Mouse (Mus musculus): Measurements from ENCODE around the gene Kctd10. TPM values are rescaled to one million over a fixed set of nuclear protein-coding genes. Genes with fewer than 3 reads are reported as not detected.

Gene Kctd10
- polyA plus RNA-seq, 1 experiment from 2014 or later, result 86.4 TPM

DNA sequence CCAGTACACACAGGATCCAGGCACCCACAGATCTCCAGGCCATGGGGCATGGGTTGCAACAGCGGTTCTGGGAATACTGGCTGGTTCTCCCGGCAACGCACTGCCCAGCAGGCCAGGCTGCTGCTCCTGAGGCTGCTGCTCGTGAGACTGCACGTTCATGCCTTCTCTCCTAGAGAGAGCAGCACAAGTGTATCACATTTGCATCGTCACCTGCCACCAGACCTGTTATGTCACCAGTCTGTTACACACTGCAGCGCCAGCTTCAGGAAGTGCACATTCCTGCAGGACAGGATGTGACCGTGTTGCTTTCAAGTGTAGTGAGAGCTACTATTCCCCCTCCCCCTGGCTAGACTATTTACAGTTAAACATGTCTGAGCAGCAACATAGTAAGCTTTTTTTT is 36.5 kb upstream of the Kctd10 start:
- H3K36me3 ChIP-seq (ENCODE audit: control insufficient read depth, insufficient read depth, low read length), result peaks cover 8% of the 10 kb centered on the region; the same call in 1 of the 2 replicates
- H3K9ac ChIP-seq (ENCODE audit: low read length), result no peak overlapping the region
- ATAC-seq (replicated peaks; ENCODE audit: low FRiP score) (no peak), DNase-seq (ENCODE audit: low spot score) (no peak)
- H3K4me2 ChIP-seq (ENCODE audit: low read depth, low read length, severe bottlenecking), result no peak overlapping the region
- H3K4me3 ChIP-seq (ENCODE audit: low read depth, low read length), result no peak overlapping the region
- no peaks in the 10 kb centered on the region for H3K9me3 ChIP-seq (ENCODE audit: control insufficient read depth, low read length)
- no peaks in the 10 kb centered on the region for H3K4me1 ChIP-seq (replicated peaks; ENCODE audit: control insufficient read depth, insufficient read depth, low read length)
- 90% methylated on average over 8 of the region's 8 CpGs for WGBS
- H3K27me3 ChIP-seq (ENCODE audit: control insufficient read depth, insufficient read depth, low read length), result no peaks in the 10 kb centered on the region
- H3K27ac ChIP-seq (ENCODE audit: low read depth, low read length), result no peak overlapping the region

DNA sequence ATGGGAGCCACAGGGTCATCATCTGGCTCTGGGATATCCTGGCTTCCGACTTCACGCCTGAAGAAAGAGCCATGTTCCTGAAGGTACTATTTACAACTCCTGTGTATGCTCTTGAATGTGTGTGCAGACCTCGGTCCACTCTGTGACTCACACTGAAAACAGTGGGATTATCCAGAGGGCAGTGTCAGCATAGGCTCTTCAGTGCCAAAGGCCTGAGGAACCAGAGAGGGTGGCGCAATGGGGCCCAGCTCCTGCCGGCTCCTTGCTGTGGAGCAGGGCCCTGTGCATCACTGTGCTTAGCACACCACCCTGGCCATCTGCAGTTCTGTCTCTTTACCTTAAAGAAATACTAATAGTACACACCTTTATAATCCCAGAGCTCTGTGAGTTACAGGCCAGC is 35.3 kb upstream of the Kctd10 start:
- WGBS, result 93% methylated on average over 5 of the region's 5 CpGs
- H3K36me3 ChIP-seq (ENCODE audit: control insufficient read depth, insufficient read depth, low read length), result peaks cover 12% of the 10 kb centered on the region; the same call in 1 of the 2 replicates
- H3K27ac ChIP-seq (ENCODE audit: low read depth, low read length), result no peak overlapping the region

DNA sequence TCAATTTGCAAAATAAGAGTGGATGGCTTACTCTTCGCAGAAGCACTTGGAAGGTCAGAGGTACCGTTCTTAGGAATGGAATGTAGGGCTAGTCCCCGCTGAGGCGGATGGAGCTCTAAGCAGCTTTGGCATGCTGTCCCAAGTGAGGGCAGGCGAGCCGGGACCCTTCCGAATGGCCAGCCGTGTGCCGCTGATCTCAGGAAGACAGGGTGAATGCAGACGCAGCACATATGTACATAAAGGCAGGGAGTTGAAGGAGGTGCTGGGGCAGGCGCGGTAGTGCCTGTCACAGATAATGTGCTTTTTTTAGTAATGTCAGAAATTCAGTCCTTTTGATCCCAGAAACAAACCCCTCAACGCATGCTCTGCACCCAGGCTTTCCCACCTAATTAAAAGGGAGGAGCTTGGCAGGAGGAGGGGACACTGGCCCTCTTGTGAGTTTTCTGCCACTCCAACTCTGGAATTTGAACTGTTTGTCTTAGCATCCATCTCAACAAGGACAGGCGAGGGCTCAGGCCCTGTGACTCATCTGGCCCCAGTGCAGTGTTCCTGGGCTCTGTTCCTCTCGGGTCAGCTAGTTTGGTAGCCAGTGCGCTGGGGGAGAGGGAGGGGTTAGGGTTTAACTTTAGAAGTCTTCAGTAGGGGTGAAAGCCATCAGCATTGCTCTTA is 32.9 kb upstream of the Kctd10 start:
- H3K4me3 ChIP-seq (ENCODE audit: low read depth, low read length), result no peak overlapping the region
- no peaks in the 10 kb centered on the region for H3K4me1 ChIP-seq (replicated peaks; ENCODE audit: control insufficient read depth, insufficient read depth, low read length)
- ATAC-seq (replicated peaks; ENCODE audit: low FRiP score) (no peak), DNase-seq (ENCODE audit: low spot score) (no peak)
- no peak overlapping the region for H3K4me2 ChIP-seq (ENCODE audit: low read depth, low read length, severe bottlenecking)
- H3K27ac ChIP-seq (ENCODE audit: low read depth, low read length), result no peak overlapping the region
- 88% methylated on average over 16 of the region's 16 CpGs for WGBS
- H3K9me3 ChIP-seq (ENCODE audit: control insufficient read depth, low read length), result no peaks in the 10 kb centered on the region
- no peaks in the 10 kb centered on the region for H3K27me3 ChIP-seq (ENCODE audit: control insufficient read depth, insufficient read depth, low read length)
- peaks cover 15% of the 10 kb centered on the region; the same call in 1 of the 2 replicates for H3K36me3 ChIP-seq (ENCODE audit: control insufficient read depth, insufficient read depth, low read length)
- no peak overlapping the region for H3K9ac ChIP-seq (ENCODE audit: low read length)

More for the DNA sequence above, 35.3 kb upstream of the Kctd10 start:
- no peak for DNase-seq (ENCODE audit: low spot score)
- Histone ChIP-seq H3K4me2 (ENCODE audit: low read depth, low read length, severe bottlenecking) (no peak overlapping the region), H3K4me1 (replicated peaks; ENCODE audit: control insufficient read depth, insufficient read depth, low read length) (no peaks in the 10 kb centered on the region), H3K27me3 (ENCODE audit: control insufficient read depth, insufficient read depth, low read length) (no peaks in the 10 kb centered on the region), H3K9ac (ENCODE audit: low read length) (no peak overlapping the region), H3K9me3 (ENCODE audit: control insufficient read depth, low read length) (no peaks in the 10 kb centered on the region), H3K4me3 (ENCODE audit: low read depth, low read length) (no peak overlapping the region)
- ATAC-seq (replicated peaks; ENCODE audit: low FRiP score), result no peak

DNA sequence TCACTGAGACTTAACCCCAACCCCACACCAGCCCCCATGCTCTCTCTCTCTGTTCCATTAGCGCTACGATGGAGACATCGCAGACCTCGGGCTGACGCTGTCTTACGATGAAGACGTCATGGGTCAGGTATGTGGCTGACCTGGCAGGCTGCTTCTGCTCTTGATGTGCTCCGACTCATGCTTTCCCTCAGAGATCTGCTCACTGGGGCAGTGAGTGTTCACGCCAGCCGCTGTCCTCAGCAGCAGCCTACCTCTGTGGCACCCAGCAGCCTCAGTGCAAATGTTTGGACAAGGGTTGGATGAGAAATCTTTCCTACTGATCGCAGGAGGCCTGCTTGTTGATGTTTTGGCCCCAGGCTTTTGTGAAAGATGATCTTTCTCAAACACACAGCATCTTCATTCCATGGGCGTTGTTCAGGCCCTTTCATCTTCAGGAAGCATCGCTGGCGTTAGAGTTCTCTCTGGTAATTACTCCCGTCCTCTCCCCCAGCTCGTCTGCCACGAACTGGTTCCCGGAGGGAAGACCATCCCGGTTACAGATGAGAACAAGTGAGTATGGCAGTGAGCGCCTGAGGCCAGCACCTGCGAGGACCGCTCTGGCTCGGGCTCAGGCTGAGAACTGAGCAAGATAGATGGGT is 32.2 kb upstream of the Kctd10 start:
- DNase-seq (ENCODE audit: low spot score), result no peak
- H3K36me3 ChIP-seq (ENCODE audit: control insufficient read depth, insufficient read depth, low read length), result peaks cover 15% of the 10 kb centered on the region; the same call in 1 of the 2 replicates
- no peaks in the 10 kb centered on the region for H3K9me3 ChIP-seq (ENCODE audit: control insufficient read depth, low read length)
- WGBS, result 85% methylated on average over 23 of the region's 23 CpGs
- no peaks in the 10 kb centered on the region for H3K4me1 ChIP-seq (replicated peaks; ENCODE audit: control insufficient read depth, insufficient read depth, low read length)
- H3K4me3 ChIP-seq (ENCODE audit: low read depth, low read length), result no peak overlapping the region
- H3K4me2 ChIP-seq (ENCODE audit: low read depth, low read length, severe bottlenecking), result no peak overlapping the region
- no peak overlapping the region for H3K9ac ChIP-seq (ENCODE audit: low read length)
- no peaks in the 10 kb centered on the region for H3K27me3 ChIP-seq (ENCODE audit: control insufficient read depth, insufficient read depth, low read length)
- no peak overlapping the region for H3K27ac ChIP-seq (ENCODE audit: low read depth, low read length)
- no peak for ATAC-seq (replicated peaks; ENCODE audit: low FRiP score)

DNA sequence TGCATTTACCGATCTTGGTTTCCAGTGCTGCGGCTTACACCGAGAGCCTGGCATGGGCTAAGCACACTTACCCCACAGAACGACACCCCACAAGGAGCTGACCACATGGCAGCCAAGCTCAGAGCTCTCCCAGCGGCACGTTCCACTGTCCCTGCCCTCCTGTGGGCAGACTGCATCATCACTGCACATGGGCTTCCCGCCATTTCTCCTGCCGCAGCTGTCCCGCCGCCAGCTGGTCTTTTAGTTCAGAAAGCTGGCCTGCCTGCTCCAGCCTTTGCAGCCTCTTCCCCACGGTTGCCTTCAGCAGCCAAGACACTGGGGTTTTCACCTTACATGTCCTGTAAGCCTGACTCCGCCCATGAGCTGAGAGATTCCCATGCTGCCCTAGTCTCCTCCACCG is 30.1 kb upstream of the Kctd10 start:
- Histone ChIP-seq H3K4me1 (replicated peaks; ENCODE audit: control insufficient read depth, insufficient read depth, low read length) (no peaks in the 10 kb centered on the region), H3K27me3 (ENCODE audit: control insufficient read depth, insufficient read depth, low read length) (no peaks in the 10 kb centered on the region), H3K36me3 (ENCODE audit: control insufficient read depth, insufficient read depth, low read length) (peaks cover 13% of the 10 kb centered on the region; the same call in 1 of the 2 replicates), H3K4me2 (ENCODE audit: low read depth, low read length, severe bottlenecking) (no peak overlapping the region), H3K4me3 (ENCODE audit: low read depth, low read length) (no peak overlapping the region), H3K27ac (ENCODE audit: low read depth, low read length) (no peak overlapping the region), H3K9ac (ENCODE audit: low read length) (no peak overlapping the region), H3K9me3 (ENCODE audit: control insufficient read depth, low read length) (no peaks in the 10 kb centered on the region)
- no peak for ATAC-seq (replicated peaks; ENCODE audit: low FRiP score)
- WGBS, result 91% methylated on average over 13 of the region's 13 CpGs
- DNase-seq (ENCODE audit: low spot score), result no peak

DNA sequence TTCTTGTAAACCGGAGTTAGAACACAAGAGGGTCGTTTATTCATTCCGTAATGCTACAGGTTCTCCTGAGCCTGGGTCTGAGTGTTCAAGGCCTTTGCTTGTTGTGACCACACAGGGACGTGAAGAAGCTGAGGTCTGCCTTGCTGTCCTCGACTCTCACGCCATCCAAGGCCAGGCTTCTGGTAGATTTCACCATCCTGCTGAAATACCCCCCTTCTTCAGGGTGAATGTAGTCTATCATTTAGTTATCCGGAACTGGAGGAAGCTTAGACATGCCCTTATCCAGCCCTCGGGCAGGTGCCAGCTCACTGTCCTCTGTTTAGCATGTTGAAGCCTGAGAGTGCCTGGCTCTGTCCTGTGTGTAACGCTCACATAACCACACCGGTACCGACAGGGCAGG is 28.5 kb upstream of the Kctd10 start:
- Histone ChIP-seq H3K4me3 (ENCODE audit: low read depth, low read length) (no peak overlapping the region), H3K9me3 (ENCODE audit: control insufficient read depth, low read length) (no peaks in the 10 kb centered on the region), H3K27me3 (ENCODE audit: control insufficient read depth, insufficient read depth, low read length) (no peaks in the 10 kb centered on the region), H3K27ac (ENCODE audit: low read depth, low read length) (no peak overlapping the region), H3K9ac (ENCODE audit: low read length) (no peak overlapping the region), H3K4me1 (replicated peaks; ENCODE audit: control insufficient read depth, insufficient read depth, low read length) (no peaks in the 10 kb centered on the region), H3K36me3 (ENCODE audit: control insufficient read depth, insufficient read depth, low read length) (peaks cover 13% of the 10 kb centered on the region; the same call in 1 of the 2 replicates), H3K4me2 (ENCODE audit: low read depth, low read length, severe bottlenecking) (no peak overlapping the region)
- DNase-seq (ENCODE audit: low spot score) (no peak), ATAC-seq (replicated peaks; ENCODE audit: low FRiP score) (no peak)
- 94% methylated on average over 11 of the region's 11 CpGs for WGBS

DNA sequence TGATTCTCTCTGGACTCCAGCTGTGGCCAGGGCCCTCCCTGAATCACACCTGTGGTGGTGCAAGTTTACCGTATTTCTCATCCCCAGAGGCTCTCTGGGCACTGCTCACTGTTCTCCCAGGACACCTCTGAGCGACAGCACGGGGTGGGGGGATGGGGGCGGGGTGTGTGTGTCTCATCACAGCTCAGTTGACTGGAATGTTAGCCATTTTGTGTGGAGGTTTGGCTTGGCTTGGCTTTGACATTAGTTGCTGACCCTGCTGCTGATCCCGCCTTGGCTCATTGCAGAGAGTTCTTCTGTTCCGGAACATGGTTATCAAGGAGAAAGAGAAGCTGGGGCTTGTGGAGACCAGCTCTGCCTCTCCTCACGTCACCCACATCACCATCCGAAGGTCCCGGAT is 27.5 kb upstream of the Kctd10 start:
- WGBS, result 93% methylated on average over 9 of the region's 9 CpGs

DNA sequence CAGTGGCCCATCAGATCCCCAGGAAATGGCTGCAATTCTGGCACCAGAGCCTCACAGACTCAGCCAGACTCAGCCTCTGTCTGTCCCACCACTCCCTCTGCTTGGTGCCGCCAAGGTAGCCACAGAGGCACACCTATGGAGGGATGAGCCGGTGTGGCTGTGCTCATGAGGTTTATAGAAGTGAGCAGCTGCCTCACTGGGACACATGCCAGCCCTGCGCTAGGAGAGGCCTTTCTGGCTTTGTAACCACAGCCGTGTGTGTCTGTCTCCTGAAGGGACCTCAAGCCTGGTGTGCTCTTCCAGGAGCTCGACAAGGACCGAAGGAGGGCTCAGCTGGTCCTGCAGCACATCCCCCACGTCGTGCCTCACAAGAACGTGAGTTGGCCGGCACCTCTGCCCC is 27.0 kb upstream of the Kctd10 start:
- no peaks in the 10 kb centered on the region for H3K4me1 ChIP-seq (replicated peaks; ENCODE audit: control insufficient read depth, insufficient read depth, low read length)
- DNase-seq (ENCODE audit: low spot score) (no peak), ATAC-seq (replicated peaks; ENCODE audit: low FRiP score) (no peak)
- peaks cover 22% of the 10 kb centered on the region; the same call in 1 of the 2 replicates for H3K36me3 ChIP-seq (ENCODE audit: control insufficient read depth, insufficient read depth, low read length)
- H3K4me2 ChIP-seq (ENCODE audit: low read depth, low read length, severe bottlenecking), result no peak overlapping the region
- H3K27ac ChIP-seq (ENCODE audit: low read depth, low read length), result no peak overlapping the region
- no peak overlapping the region for H3K9ac ChIP-seq (ENCODE audit: low read length)
- no peaks in the 10 kb centered on the region for H3K27me3 ChIP-seq (ENCODE audit: control insufficient read depth, insufficient read depth, low read length)
- H3K4me3 ChIP-seq (ENCODE audit: low read depth, low read length), result no peak overlapping the region
- 91% methylated on average over 10 of the region's 10 CpGs for WGBS
- H3K9me3 ChIP-seq (ENCODE audit: control insufficient read depth, low read length), result no peaks in the 10 kb centered on the region

More for the DNA sequence above, 27.5 kb upstream of the Kctd10 start:
- no peak overlapping the region for H3K4me2 ChIP-seq (ENCODE audit: low read depth, low read length, severe bottlenecking)
- no peaks in the 10 kb centered on the region for H3K9me3 ChIP-seq (ENCODE audit: control insufficient read depth, low read length)
- no peak for ATAC-seq (replicated peaks; ENCODE audit: low FRiP score)
- DNase-seq (ENCODE audit: low spot score), result no peak
- no peaks in the 10 kb centered on the region for H3K27me3 ChIP-seq (ENCODE audit: control insufficient read depth, insufficient read depth, low read length)
- H3K36me3 ChIP-seq (ENCODE audit: control insufficient read depth, insufficient read depth, low read length), result peaks cover 21% of the 10 kb centered on the region; the same call in 1 of the 2 replicates
- H3K4me1 ChIP-seq (replicated peaks; ENCODE audit: control insufficient read depth, insufficient read depth, low read length), result no peaks in the 10 kb centered on the region
- H3K27ac ChIP-seq (ENCODE audit: low read depth, low read length), result no peak overlapping the region
- no peak overlapping the region for H3K9ac ChIP-seq (ENCODE audit: low read length)
- H3K4me3 ChIP-seq (ENCODE audit: low read depth, low read length), result no peak overlapping the region

DNA sequence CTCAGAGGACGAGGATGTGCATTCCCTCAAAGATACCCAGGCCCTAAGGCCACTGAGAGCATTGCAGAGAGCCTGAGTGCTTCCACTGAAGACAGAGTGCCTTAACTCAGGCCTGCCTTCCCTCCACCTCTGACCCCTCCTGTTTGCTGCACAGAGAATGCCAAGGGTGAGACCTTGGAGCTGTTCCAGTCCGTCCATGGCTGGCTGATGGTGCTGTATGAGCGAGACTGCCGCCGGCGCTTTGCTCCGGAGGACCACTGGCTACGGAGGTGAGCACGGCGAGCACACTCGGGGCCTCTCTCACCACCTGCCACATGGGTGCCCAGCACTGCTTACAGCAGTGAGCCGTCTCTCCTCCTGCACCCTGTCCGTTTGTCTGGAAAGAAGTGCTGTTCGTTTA is 26.3 kb upstream of the Kctd10 start:
- H3K27ac ChIP-seq (ENCODE audit: low read depth, low read length), result no peak overlapping the region
- no peak overlapping the region for H3K4me3 ChIP-seq (ENCODE audit: low read depth, low read length)
- no peaks in the 10 kb centered on the region for H3K27me3 ChIP-seq (ENCODE audit: control insufficient read depth, insufficient read depth, low read length)
- H3K4me1 ChIP-seq (replicated peaks; ENCODE audit: control insufficient read depth, insufficient read depth, low read length), result no peaks in the 10 kb centered on the region
- H3K36me3 ChIP-seq (ENCODE audit: control insufficient read depth, insufficient read depth, low read length), result peaks cover 20% of the 10 kb centered on the region; the same call in 1 of the 2 replicates
- H3K9ac ChIP-seq (ENCODE audit: low read length), result no peak overlapping the region
- no peaks in the 10 kb centered on the region for H3K9me3 ChIP-seq (ENCODE audit: control insufficient read depth, low read length)
- H3K4me2 ChIP-seq (ENCODE audit: low read depth, low read length, severe bottlenecking), result no peak overlapping the region
- DNase-seq (ENCODE audit: low spot score), result no peak
- ATAC-seq (replicated peaks; ENCODE audit: low FRiP score), result no peak
- WGBS, result 91% methylated on average over 14 of the region's 14 CpGs

Measured in forebrain, embryonic 11.5 days (tissue).